Mouse (Mus musculus): ENCODE results near the gene Hsd17b3. TPM values are rescaled to one million over a fixed set of nuclear protein-coding genes. Genes with fewer than 3 reads are reported as not detected.
A peak's percentile ranks its signal among the peaks of the same experiment; 100 is the strongest.

Gene Hsd17b3
- polyA plus RNA-seq, 1 experiment from 2014 or later = not detected

DNA sequence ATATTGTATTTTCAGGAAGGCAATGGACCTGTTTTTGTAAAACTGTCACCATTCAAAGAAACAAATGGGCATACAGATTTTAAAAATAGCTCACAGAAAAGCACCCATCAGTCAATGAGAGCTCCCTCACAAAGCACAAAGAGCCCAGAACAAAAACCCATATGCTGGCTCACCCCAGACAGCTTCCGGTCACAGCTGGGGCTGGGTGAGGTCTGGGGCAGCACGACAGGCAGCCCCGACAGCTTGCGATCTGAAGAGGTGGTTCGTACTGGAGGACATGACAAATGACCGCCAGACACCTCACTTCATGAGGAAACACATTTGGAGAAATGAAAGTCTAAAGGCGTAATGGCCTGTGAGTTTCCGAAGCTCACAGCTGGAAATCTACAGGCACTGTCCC is 18.5 kb upstream of the Hsd17b3 start:
- no peak for ATAC-seq (ENCODE audit: insufficient read depth)

DNA sequence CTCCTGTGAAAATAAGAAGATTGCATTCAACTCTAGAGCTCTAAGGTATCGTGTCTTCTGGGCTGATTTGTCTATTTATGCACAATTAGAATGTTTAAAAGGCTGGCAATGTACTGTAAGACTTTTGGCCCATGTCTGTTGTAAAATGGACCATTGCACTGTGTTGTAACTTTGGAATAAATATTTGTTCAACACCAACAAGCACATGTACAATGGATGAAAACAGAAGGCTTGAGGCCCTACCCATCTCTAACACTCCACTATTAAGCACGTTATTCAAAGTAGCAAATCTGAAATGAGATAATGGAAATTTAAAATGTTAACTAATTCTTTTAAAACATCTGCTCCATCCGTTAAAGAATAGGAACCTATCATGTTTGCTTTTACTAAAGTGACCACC is 18.1 kb upstream of the Hsd17b3 start:
- H3K4me2 ChIP-seq = no peak overlapping the region
- H3K27me3 ChIP-seq = no peaks in the 10 kb centered on the region
- H3K9me3 ChIP-seq (replicated peaks) = no peaks in the 10 kb centered on the region
- H3K36me3 ChIP-seq (replicated peaks) = no peaks in the 10 kb centered on the region
- H3K27ac ChIP-seq (replicated peaks) = peak overlapping the region; percentile 48; the same call in 1 of the 2 replicates
- no peak overlapping the region for H3K9ac ChIP-seq
- peak; percentile 70 for ATAC-seq (ENCODE audit: insufficient read depth)
- H3K4me3 ChIP-seq (replicated peaks) = no peak overlapping the region
- peaks cover 12% of the 10 kb centered on the region for H3K4me1 ChIP-seq (replicated peaks)
- WGBS (ENCODE audit: insufficient replicate concordance) = 49% methylated on average over 3 of the region's 3 CpGs

More for the DNA sequence above, 18.5 kb upstream of the Hsd17b3 start:
- WGBS (ENCODE audit: insufficient replicate concordance) = 21% methylated on average over 8 of the region's 8 CpGs
- Histone ChIP-seq H3K36me3 (replicated peaks) (no peaks in the 10 kb centered on the region), H3K4me3 (replicated peaks) (no peak overlapping the region), H3K4me2 (no peak overlapping the region), H3K27me3 (no peaks in the 10 kb centered on the region), H3K9ac (no peak overlapping the region), H3K27ac (replicated peaks) (0 out of 2 replicates have a peak overlapping the region, but pooled peaks have one; percentile 25), H3K9me3 (replicated peaks) (no peaks in the 10 kb centered on the region), H3K4me1 (replicated peaks) (peaks cover 12% of the 10 kb centered on the region)

DNA sequence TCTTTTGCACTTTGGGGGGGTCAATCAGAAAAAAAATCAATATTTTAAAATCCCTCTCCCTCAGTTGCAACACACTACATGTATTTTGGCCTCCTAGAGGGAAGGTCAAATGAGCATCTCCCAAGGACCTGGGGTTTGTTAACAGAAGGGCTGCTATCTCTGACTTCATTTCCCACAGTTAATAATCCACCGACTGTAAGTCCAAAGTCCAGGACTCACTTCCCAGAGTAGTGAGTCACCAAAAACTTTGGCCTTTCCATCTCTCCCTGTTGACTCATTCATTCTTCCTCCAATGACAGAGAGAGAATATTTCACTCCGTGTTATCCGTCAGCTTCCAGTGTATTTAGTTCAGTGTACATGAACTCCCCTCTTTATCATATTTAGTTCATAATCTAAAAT is 16.7 kb upstream of the Hsd17b3 start:
- 59% methylated on average over 3 of the region's 3 CpGs for WGBS (ENCODE audit: insufficient replicate concordance)

DNA sequence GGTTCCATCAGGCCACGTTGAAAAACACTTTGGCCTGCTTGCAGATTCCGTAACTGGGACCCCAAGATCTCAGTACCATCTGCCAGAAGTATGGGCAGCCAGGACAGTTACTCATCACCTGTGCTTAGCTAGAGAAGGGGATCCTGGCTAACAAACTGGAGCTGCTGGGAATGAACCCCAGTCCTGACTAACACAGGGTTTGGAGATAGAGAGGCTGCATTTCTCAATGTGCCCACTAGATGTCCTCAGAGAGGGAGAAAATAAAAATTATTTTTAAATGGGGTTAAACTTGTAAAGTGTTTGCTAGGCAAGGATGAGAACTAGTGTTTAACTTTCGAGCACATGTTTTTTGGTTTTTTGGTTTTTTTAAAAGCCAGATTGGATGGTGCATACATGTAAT is 11.2 kb upstream of the Hsd17b3 start:
- Histone ChIP-seq H3K27ac (replicated peaks) (no peak overlapping the region), H3K4me1 (replicated peaks) (no peaks in the 10 kb centered on the region), H3K9me3 (replicated peaks) (no peaks in the 10 kb centered on the region), H3K36me3 (replicated peaks) (no peaks in the 10 kb centered on the region), H3K4me2 (no peak overlapping the region), H3K9ac (no peak overlapping the region), H3K4me3 (replicated peaks) (no peak overlapping the region), H3K27me3 (no peaks in the 10 kb centered on the region)
- ATAC-seq (ENCODE audit: insufficient read depth) = no peak
- WGBS (ENCODE audit: insufficient replicate concordance) = 46% methylated on average over 3 of the region's 3 CpGs

More for the DNA sequence above, 16.7 kb upstream of the Hsd17b3 start:
- H3K4me1 ChIP-seq (replicated peaks) = peaks cover 12% of the 10 kb centered on the region
- H3K4me2 ChIP-seq = no peak overlapping the region
- 0 out of 2 replicates have a peak overlapping the region, but pooled peaks have one; percentile 48 for H3K27ac ChIP-seq (replicated peaks)
- H3K9me3 ChIP-seq (replicated peaks) = no peaks in the 10 kb centered on the region
- H3K27me3 ChIP-seq = no peaks in the 10 kb centered on the region
- peak; percentile 51 for ATAC-seq (ENCODE audit: insufficient read depth)
- no peaks in the 10 kb centered on the region for H3K36me3 ChIP-seq (replicated peaks)
- no peak overlapping the region for H3K9ac ChIP-seq
- no peak overlapping the region for H3K4me3 ChIP-seq (replicated peaks)

DNA sequence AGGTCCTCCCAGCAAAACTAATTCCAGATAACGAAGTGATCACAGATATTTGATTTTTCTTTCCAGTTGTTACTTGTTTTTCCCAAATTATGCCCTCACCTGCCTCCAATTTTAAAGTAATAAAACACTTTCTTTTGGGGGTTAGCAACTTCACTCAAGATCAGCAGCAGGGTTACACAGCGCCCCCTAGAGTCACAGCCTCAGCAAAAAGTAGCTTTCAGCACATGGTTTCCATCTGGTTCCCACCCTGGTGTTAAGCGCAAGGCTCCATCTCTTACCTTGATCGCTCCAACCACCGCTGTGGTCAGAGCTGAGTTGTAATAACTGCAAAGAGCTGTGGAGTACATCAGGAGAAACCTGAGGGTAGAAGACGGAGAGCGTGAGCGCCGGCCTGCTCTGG is 10.0 kb upstream of the Hsd17b3 start:
- Histone ChIP-seq H3K27ac (replicated peaks) (no peak overlapping the region), H3K9me3 (replicated peaks) (no peaks in the 10 kb centered on the region), H3K4me2 (no peak overlapping the region), H3K9ac (no peak overlapping the region), H3K4me1 (replicated peaks) (no peaks in the 10 kb centered on the region), H3K27me3 (no peaks in the 10 kb centered on the region), H3K4me3 (replicated peaks) (no peak overlapping the region), H3K36me3 (replicated peaks) (no peaks in the 10 kb centered on the region)
- WGBS (ENCODE audit: insufficient replicate concordance) = 70% methylated on average over 9 of the region's 9 CpGs
- no peak for ATAC-seq (ENCODE audit: insufficient read depth)

DNA sequence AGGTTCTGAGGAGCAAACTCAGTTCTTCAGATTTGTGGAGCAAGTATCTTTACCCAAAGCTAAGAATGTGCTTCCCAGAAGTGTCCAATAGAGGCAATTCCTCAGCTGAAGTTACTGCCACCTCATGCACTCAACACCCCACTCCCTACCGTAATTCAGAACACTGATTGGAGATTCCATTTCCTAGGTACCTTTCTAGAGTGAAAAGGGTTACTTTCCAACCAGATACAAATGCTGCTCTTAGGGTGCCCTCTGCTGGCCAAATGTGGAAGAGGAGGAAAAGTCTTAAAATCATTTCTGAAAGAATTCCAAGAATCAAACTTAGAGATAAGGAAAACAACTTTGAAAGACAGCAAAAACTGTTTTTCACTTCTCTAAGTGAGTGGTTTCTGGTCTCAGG is 4.3 kb upstream of the Hsd17b3 start:
- Histone ChIP-seq H3K36me3 (replicated peaks) (no peaks in the 10 kb centered on the region), H3K27me3 (no peaks in the 10 kb centered on the region), H3K27ac (replicated peaks) (no peak overlapping the region), H3K4me2 (no peak overlapping the region), H3K4me3 (replicated peaks) (no peak overlapping the region), H3K9me3 (replicated peaks) (no peaks in the 10 kb centered on the region), H3K9ac (no peak overlapping the region), H3K4me1 (replicated peaks) (no peaks in the 10 kb centered on the region)
- 2% methylated on average over 1 of the region's 1 CpGs for WGBS (ENCODE audit: insufficient replicate concordance)
- ATAC-seq (ENCODE audit: insufficient read depth) = no peak

DNA sequence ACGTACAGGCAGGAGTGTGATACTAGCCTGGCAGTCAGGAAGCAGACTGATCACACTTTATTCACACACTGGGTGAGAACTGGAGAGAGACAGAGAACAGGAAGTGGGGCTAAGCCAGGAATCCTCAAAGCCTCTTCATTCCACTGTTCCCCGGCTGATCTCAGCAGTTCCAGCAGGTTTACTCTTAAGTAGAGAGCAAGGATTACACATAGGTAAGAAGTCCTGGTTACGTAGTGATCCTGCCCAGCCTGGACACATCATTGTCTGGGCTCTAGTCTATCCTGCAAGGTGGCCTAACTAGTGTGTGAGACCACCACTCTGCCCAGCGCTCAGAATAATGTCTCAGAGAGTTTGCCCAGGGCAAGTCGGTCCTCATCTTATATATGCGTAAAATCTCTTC is 3.7 kb upstream of the Hsd17b3 start:
- ATAC-seq (ENCODE audit: insufficient read depth) = no peak
- Histone ChIP-seq H3K4me3 (replicated peaks) (no peak overlapping the region), H3K36me3 (replicated peaks) (no peaks in the 10 kb centered on the region), H3K4me1 (replicated peaks) (no peaks in the 10 kb centered on the region), H3K9ac (no peak overlapping the region), H3K27me3 (no peaks in the 10 kb centered on the region), H3K9me3 (replicated peaks) (no peaks in the 10 kb centered on the region), H3K4me2 (no peak overlapping the region), H3K27ac (replicated peaks) (no peak overlapping the region)
- 54% methylated on average over 6 of the region's 6 CpGs for WGBS (ENCODE audit: insufficient replicate concordance)

DNA sequence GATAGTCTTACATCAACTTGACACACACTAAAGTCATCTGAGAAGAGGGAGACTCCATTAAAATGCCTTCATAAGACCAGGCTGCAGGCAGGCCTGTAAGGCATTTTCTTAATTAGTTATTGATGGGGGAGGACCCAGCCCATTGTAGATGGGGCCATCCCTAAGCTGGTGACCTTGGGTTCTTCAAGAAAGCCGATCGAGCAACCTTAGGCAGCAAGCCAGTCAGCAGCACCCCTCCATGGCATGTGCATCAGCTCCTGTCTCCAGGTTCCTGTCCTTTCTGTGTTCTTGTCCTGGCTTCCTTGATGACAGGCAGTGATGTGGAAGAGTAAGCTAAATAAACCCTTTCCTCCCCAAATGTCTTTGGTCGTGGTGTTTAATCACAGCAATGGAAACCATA is 3.1 kb upstream of the Hsd17b3 start:
- Histone ChIP-seq H3K27me3 (no peaks in the 10 kb centered on the region), H3K4me3 (replicated peaks) (no peak overlapping the region), H3K9ac (no peak overlapping the region), H3K4me1 (replicated peaks) (no peaks in the 10 kb centered on the region), H3K9me3 (replicated peaks) (no peaks in the 10 kb centered on the region), H3K4me2 (no peak overlapping the region), H3K36me3 (replicated peaks) (no peaks in the 10 kb centered on the region), H3K27ac (replicated peaks) (no peak overlapping the region)
- 57% methylated on average over 3 of the region's 3 CpGs for WGBS (ENCODE audit: insufficient replicate concordance)
- no peak for ATAC-seq (ENCODE audit: insufficient read depth)

DNA sequence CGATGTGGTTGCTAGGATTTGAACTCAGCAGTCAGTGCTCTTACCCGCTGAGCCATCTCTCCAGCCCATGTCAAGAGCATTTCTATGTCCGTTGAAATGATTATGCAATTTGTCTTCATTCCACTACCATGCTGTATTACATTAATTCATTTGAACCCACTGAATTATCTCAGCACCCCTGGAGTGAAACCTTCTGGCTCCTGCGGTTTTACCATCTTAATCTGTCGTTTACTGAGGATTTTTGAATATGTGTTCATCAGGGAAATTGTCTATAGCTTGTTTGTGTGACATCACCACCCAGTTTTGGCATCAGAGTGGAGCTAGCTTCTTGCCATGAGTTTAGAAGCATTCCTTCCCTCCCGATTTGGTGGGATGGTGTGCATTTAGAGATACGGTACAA is 2.0 kb upstream of the Hsd17b3 start:
- Histone ChIP-seq H3K4me2 (no peak overlapping the region), H3K4me1 (replicated peaks) (no peaks in the 10 kb centered on the region), H3K36me3 (replicated peaks) (no peaks in the 10 kb centered on the region), H3K27me3 (no peaks in the 10 kb centered on the region), H3K9me3 (replicated peaks) (no peaks in the 10 kb centered on the region), H3K27ac (replicated peaks) (no peak overlapping the region), H3K4me3 (replicated peaks) (no peak overlapping the region), H3K9ac (no peak overlapping the region)
- 67% methylated on average over 7 of the region's 7 CpGs for WGBS (ENCODE audit: insufficient replicate concordance)
- no peak for ATAC-seq (ENCODE audit: insufficient read depth)

DNA sequence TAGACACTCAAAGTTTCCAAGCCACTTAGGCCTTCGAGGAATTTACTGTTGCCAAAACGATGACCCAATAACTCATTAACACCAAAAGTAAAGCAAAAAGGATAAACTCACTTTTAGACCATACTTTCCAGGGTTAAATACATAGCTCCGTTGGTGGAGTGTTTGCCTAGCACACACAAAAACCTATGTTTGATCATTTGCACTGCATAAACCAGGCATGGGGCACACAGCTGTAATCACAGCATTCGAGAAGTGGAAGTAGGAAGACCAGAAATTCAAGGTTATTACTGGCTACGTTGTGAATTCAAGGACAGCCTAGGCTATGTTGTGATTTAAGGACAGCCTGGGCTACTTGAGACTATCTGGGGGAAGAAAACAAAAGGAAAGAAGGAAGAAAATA is 1.2 kb upstream of the Hsd17b3 start:
- Histone ChIP-seq H3K9ac (no peak overlapping the region), H3K4me3 (replicated peaks) (no peak overlapping the region), H3K4me1 (replicated peaks) (no peaks in the 10 kb centered on the region), H3K36me3 (replicated peaks) (no peaks in the 10 kb centered on the region), H3K4me2 (no peak overlapping the region), H3K9me3 (replicated peaks) (no peaks in the 10 kb centered on the region), H3K27ac (replicated peaks) (no peak overlapping the region), H3K27me3 (no peaks in the 10 kb centered on the region)
- no peak for ATAC-seq (ENCODE audit: insufficient read depth)
- WGBS (ENCODE audit: insufficient replicate concordance) = 53% methylated on average over 5 of the region's 5 CpGs

DNA sequence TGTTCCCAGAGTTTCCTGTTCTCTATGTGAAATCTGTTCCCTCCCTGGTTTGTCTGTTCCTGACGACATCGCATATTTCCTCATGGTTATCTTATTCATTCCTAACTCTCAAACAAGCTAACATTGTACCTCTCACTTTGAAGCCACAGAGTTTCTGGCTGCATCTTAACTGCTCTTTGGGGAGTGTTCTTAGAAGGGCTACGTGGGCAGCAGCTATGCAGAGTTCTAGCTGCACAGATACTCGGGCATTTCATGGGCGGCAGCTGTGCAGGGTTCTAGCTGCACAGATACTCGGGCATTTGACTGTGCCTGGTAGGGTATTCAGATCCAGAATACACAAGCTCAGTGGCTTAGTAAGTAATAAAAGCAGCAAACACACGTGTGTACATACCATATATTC is 973 bp downstream of the Hsd17b3 start:
- Histone ChIP-seq H3K9me3 (replicated peaks) (no peaks in the 10 kb centered on the region), H3K4me2 (no peak overlapping the region), H3K9ac (no peak overlapping the region), H3K27me3 (no peaks in the 10 kb centered on the region), H3K4me3 (replicated peaks) (no peak overlapping the region), H3K4me1 (replicated peaks) (no peaks in the 10 kb centered on the region), H3K36me3 (replicated peaks) (no peaks in the 10 kb centered on the region), H3K27ac (replicated peaks) (no peak overlapping the region)
- 54% methylated on average over 7 of the region's 7 CpGs for WGBS (ENCODE audit: insufficient replicate concordance)
- ATAC-seq (ENCODE audit: insufficient read depth) = no peak

DNA sequence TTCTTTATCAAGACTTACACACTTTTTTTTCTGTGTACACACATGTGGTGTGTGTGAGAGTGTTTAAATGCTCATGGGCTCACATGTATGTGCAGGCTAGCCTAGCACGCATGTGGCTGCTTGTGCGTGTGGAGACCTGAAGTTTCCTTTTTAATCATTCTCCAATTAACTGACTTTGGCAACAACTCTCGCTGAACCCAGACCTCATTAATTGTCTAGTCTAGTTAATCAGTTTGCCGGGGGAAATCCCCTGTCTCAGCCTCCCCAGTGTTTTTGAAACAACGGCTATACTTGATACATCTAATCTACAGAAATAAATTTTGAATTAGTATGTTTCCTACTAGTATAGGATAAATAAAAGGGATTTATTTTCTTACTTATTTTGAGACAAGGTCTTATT is 3.0 kb downstream of the Hsd17b3 start:
- H3K27me3 ChIP-seq = no peaks in the 10 kb centered on the region
- no peak overlapping the region for H3K9ac ChIP-seq
- no peaks in the 10 kb centered on the region for H3K36me3 ChIP-seq (replicated peaks)
- no peak for ATAC-seq (ENCODE audit: insufficient read depth)
- no peaks in the 10 kb centered on the region for H3K4me1 ChIP-seq (replicated peaks)
- 73% methylated on average over 5 of the region's 5 CpGs for WGBS (ENCODE audit: insufficient replicate concordance)
- H3K9me3 ChIP-seq (replicated peaks) = no peaks in the 10 kb centered on the region
- no peak overlapping the region for H3K27ac ChIP-seq (replicated peaks)
- H3K4me3 ChIP-seq (replicated peaks) = no peak overlapping the region
- no peak overlapping the region for H3K4me2 ChIP-seq

Measured in liver, embryonic 15.5 days (tissue).